Mouse (Mus musculus): ENCODE results near the gene Gm17657. TPM values are rescaled to one million over a fixed set of nuclear protein-coding genes. Genes with fewer than 3 reads are reported as not detected.

The Gm17657 gene
- polyA plus RNA-seq, 1 experiment, result 2.4 TPM

GRCm38 (mm10) chr17:29482632-29483031 is 66.8 kb downstream of the Gm17657 start:
- H3K27ac ChIP-seq (ENCODE audit: insufficient read depth, low read length), result no peak overlapping the region
- H3K27me3 ChIP-seq (ENCODE audit: control insufficient read depth, insufficient read depth, low read length, poor library complexity, severe bottlenecking), result no peaks in the 10 kb centered on the region
- no peak overlapping the region for H3K9ac ChIP-seq (ENCODE audit: low read depth, poor library complexity, severe bottlenecking)
- TF ChIP-seq EP300 (IDR thresholded peaks at IDR 0.05; ENCODE audit: insufficient read depth, low read depth, low read length), result no peak
- TF ChIP-seq CTCF (IDR thresholded peaks at IDR 0.05; ENCODE audit: low read depth, low read length), result peak; percentile 57
- no peak for TF ChIP-seq POLR2A (IDR thresholded peaks at IDR 0.05; ENCODE audit: insufficient read depth, low read length)
- H3K4me1 ChIP-seq (ENCODE audit: control insufficient read depth, insufficient read depth, low read length), result peaks cover under 1% of the 10 kb centered on the region
- H3K36me3 ChIP-seq (ENCODE audit: control insufficient read depth, insufficient read depth, low read length, poor library complexity, severe bottlenecking), result no peaks in the 10 kb centered on the region
- H3K9me3 ChIP-seq (replicated peaks; ENCODE audit: control insufficient read depth, insufficient read depth, low read length, poor library complexity, severe bottlenecking), result no peaks in the 10 kb centered on the region
- H3K4me3 ChIP-seq (ENCODE audit: low read depth, low read length), result no peak overlapping the region

GRCm38 (mm10) chr17:29480256-29480655 is 69.2 kb downstream of the Gm17657 start:
- no peaks in the 10 kb centered on the region for H3K9me3 ChIP-seq (replicated peaks; ENCODE audit: control insufficient read depth, insufficient read depth, low read length, poor library complexity, severe bottlenecking)
- H3K27ac ChIP-seq (ENCODE audit: insufficient read depth, low read length), result no peak overlapping the region
- peaks cover 2% of the 10 kb centered on the region for H3K4me1 ChIP-seq (ENCODE audit: control insufficient read depth, insufficient read depth, low read length)
- H3K4me3 ChIP-seq (ENCODE audit: low read depth, low read length), result no peak overlapping the region
- no peak overlapping the region for H3K9ac ChIP-seq (ENCODE audit: low read depth, poor library complexity, severe bottlenecking)
- no peaks in the 10 kb centered on the region for H3K36me3 ChIP-seq (ENCODE audit: control insufficient read depth, insufficient read depth, low read length, poor library complexity, severe bottlenecking)
- TF ChIP-seq POLR2A (IDR thresholded peaks at IDR 0.05; ENCODE audit: insufficient read depth, low read length), result no peak
- TF ChIP-seq EP300 (IDR thresholded peaks at IDR 0.05; ENCODE audit: insufficient read depth, low read depth, low read length), result no peak
- no peak for TF ChIP-seq CTCF (IDR thresholded peaks at IDR 0.05; ENCODE audit: low read depth, low read length)
- H3K27me3 ChIP-seq (ENCODE audit: control insufficient read depth, insufficient read depth, low read length, poor library complexity, severe bottlenecking), result no peaks in the 10 kb centered on the region

GRCm38 (mm10) chr17:29478271-29478670 is 71.2 kb downstream of the Gm17657 start:
- no peaks in the 10 kb centered on the region for H3K36me3 ChIP-seq (ENCODE audit: control insufficient read depth, insufficient read depth, low read length, poor library complexity, severe bottlenecking)

GRCm38 (mm10) chr17:29477357-29477756 is 72.1 kb downstream of the Gm17657 start:
- peaks cover 2% of the 10 kb centered on the region for H3K4me1 ChIP-seq (ENCODE audit: control insufficient read depth, insufficient read depth, low read length)
- H3K36me3 ChIP-seq (ENCODE audit: control insufficient read depth, insufficient read depth, low read length, poor library complexity, severe bottlenecking), result no peaks in the 10 kb centered on the region
- H3K27me3 ChIP-seq (ENCODE audit: control insufficient read depth, insufficient read depth, low read length, poor library complexity, severe bottlenecking), result no peaks in the 10 kb centered on the region
- peak; percentile 71; the same call in 1 of the 2 replicates for TF ChIP-seq EP300 (IDR thresholded peaks at IDR 0.05; ENCODE audit: insufficient read depth, low read depth, low read length)
- TF ChIP-seq POLR2A (IDR thresholded peaks at IDR 0.05; ENCODE audit: insufficient read depth, low read length), result no peak
- no peak overlapping the region; the same call in 1 of the 2 replicates for H3K27ac ChIP-seq (ENCODE audit: insufficient read depth, low read length)
- no peak overlapping the region for H3K4me3 ChIP-seq (ENCODE audit: low read depth, low read length)
- H3K9ac ChIP-seq (ENCODE audit: low read depth, poor library complexity, severe bottlenecking), result no peak overlapping the region
- H3K9me3 ChIP-seq (replicated peaks; ENCODE audit: control insufficient read depth, insufficient read depth, low read length, poor library complexity, severe bottlenecking), result no peaks in the 10 kb centered on the region

More at GRCm38 (mm10) chr17:29478271-29478670, 71.2 kb downstream of the Gm17657 start:
- H3K27ac ChIP-seq (ENCODE audit: insufficient read depth, low read length), result no peak overlapping the region; the same call in 1 of the 2 replicates
- no peak overlapping the region for H3K9ac ChIP-seq (ENCODE audit: low read depth, poor library complexity, severe bottlenecking)
- TF ChIP-seq POLR2A (IDR thresholded peaks at IDR 0.05; ENCODE audit: insufficient read depth, low read length) (no peak), EP300 (IDR thresholded peaks at IDR 0.05; ENCODE audit: insufficient read depth, low read depth, low read length) (no peak), CTCF (IDR thresholded peaks at IDR 0.05; ENCODE audit: low read depth, low read length) (no peak)
- no peaks in the 10 kb centered on the region for H3K27me3 ChIP-seq (ENCODE audit: control insufficient read depth, insufficient read depth, low read length, poor library complexity, severe bottlenecking)
- peaks cover 2% of the 10 kb centered on the region for H3K4me1 ChIP-seq (ENCODE audit: control insufficient read depth, insufficient read depth, low read length)
- H3K9me3 ChIP-seq (replicated peaks; ENCODE audit: control insufficient read depth, insufficient read depth, low read length, poor library complexity, severe bottlenecking), result no peaks in the 10 kb centered on the region
- no peak overlapping the region for H3K4me3 ChIP-seq (ENCODE audit: low read depth, low read length)

DNA sequence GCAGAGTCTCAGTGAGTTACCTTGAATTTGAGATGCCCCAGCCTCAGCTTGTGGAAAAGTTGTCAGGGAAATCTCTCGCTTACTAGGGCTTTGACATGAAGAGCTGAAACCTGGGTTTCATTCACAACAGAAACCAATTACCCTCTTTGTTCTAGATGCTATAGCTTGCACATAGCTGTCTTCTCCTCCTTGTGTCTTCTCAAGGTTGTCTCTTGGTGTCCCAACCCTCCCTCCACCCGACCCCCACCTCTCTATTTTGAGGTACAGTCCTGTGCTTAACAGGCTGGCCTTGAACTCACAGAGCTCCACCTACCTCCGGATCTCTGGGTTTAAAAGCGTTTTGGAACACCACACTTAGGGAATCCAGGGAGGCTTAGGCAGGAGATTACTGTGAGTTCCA is 73.0 kb downstream of the Gm17657 start:
- H3K4me3 ChIP-seq (ENCODE audit: low read depth, low read length), result no peak overlapping the region
- H3K4me1 ChIP-seq (ENCODE audit: control insufficient read depth, insufficient read depth, low read length), result peaks cover 2% of the 10 kb centered on the region
- no peak overlapping the region for H3K9ac ChIP-seq (ENCODE audit: low read depth, poor library complexity, severe bottlenecking)
- no peak for TF ChIP-seq POLR2A (IDR thresholded peaks at IDR 0.05; ENCODE audit: insufficient read depth, low read length)
- TF ChIP-seq EP300 (IDR thresholded peaks at IDR 0.05; ENCODE audit: insufficient read depth, low read depth, low read length), result no peak
- no peak for TF ChIP-seq CTCF (IDR thresholded peaks at IDR 0.05; ENCODE audit: low read depth, low read length)
- no peaks in the 10 kb centered on the region for H3K27me3 ChIP-seq (ENCODE audit: control insufficient read depth, insufficient read depth, low read length, poor library complexity, severe bottlenecking)
- H3K27ac ChIP-seq (ENCODE audit: insufficient read depth, low read length), result peak overlapping the region; percentile 52; the same call in 1 of the 2 replicates
- no peaks in the 10 kb centered on the region for H3K9me3 ChIP-seq (replicated peaks; ENCODE audit: control insufficient read depth, insufficient read depth, low read length, poor library complexity, severe bottlenecking)
- no peaks in the 10 kb centered on the region for H3K36me3 ChIP-seq (ENCODE audit: control insufficient read depth, insufficient read depth, low read length, poor library complexity, severe bottlenecking)

- H3K9me3 ChIP-seq (replicated peaks; ENCODE audit: control insufficient read depth, insufficient read depth, low read length, poor library complexity, severe bottlenecking), result no peaks in the 10 kb centered on the region
- H3K36me3 ChIP-seq (ENCODE audit: control insufficient read depth, insufficient read depth, low read length, poor library complexity, severe bottlenecking), result no peaks in the 10 kb centered on the region
- H3K27ac ChIP-seq (ENCODE audit: insufficient read depth, low read length), result no peak overlapping the region
- peaks cover 2% of the 10 kb centered on the region for H3K4me1 ChIP-seq (ENCODE audit: control insufficient read depth, insufficient read depth, low read length)
- no peaks in the 10 kb centered on the region for H3K27me3 ChIP-seq (ENCODE audit: control insufficient read depth, insufficient read depth, low read length, poor library complexity, severe bottlenecking)
- no peak overlapping the region for H3K9ac ChIP-seq (ENCODE audit: low read depth, poor library complexity, severe bottlenecking)
- no peak overlapping the region for H3K4me3 ChIP-seq (ENCODE audit: low read depth, low read length)
- TF ChIP-seq POLR2A (IDR thresholded peaks at IDR 0.05; ENCODE audit: insufficient read depth, low read length) (no peak), EP300 (IDR thresholded peaks at IDR 0.05; ENCODE audit: insufficient read depth, low read depth, low read length) (no peak), CTCF (IDR thresholded peaks at IDR 0.05; ENCODE audit: low read depth, low read length) (no peak)
These were observed 74.3 kb downstream of the Gm17657 start for GRCm38 (mm10) chr17:29475142-29475541.

Data from ES-Bruce4 (cell line).